Mouse (Mus musculus): ENCODE data around the gene Esrrb.

DNA sequence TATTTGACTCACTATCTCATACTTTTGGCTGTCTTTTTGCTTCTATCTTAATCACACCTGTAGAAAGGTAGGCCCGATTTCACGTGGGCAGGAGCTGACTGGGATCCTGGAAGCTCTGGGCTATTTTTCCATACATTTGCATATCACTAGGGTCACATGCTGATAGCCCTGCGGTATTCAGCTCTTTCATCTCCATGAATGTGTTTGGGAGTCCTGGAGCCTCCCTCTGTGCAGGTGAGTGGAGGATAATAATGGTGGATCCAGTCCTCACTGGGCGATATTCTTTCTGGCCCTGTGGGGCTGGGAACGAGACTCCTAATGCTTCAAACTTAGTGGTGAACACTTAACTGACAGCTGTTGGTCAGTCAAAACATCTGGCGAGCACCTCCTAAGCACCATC is 110.0 kb downstream of the Esrrb start:
- TF ChIP-seq GATA1 (IDR thresholded peaks at IDR 0.05; ENCODE audit: low read length) (no peak), TAL1 (IDR thresholded peaks at IDR 0.05; ENCODE audit: low read length) (no peak)

Data from erythroblast, embryonic 14.5 days (primary cell).